Mouse (Mus musculus) cerebellum, adult 9-11 months (tissue): ENCODE results near the gene Tcf20.

Experiments
- DNase-seq: peaks from one replicate; pipeline ENCODE4 v3.0.0; 2022

Gene Tcf20

GRCm38 (mm10) chr15:82922052-82922451 lies 65.6 kb downstream of the Tcf20 start:
- peak; percentile 81 for DNase-seq

- DNase-seq, result no peak
Observed at GRCm38 (mm10) chr15:82921559-82921958, 66.1 kb downstream of the Tcf20 start.

- no peak for DNase-seq
Observed at GRCm38 (mm10) chr15:82920895-82921515, 66.7 kb downstream of the Tcf20 start.

GRCm38 (mm10) chr15:82917965-82918364 lies 69.7 kb downstream of the Tcf20 start:
- no peak for DNase-seq

GRCm38 (mm10) chr15:82917207-82917844 lies 70.3 kb downstream of the Tcf20 start:
- no peak for DNase-seq

GRCm38 (mm10) chr15:82914455-82914854 lies 73.2 kb downstream of the Tcf20 start:
- DNase-seq, result no peak

- DNase-seq, result no peak
Observed at GRCm38 (mm10) chr15:82911965-82912337, 75.7 kb downstream of the Tcf20 start.

GRCm38 (mm10) chr15:82911001-82911964 lies 76.4 kb downstream of the Tcf20 start:
- DNase-seq, result no peak

GRCm38 (mm10) chr15:82910596-82910995 lies 77.1 kb downstream of the Tcf20 start:
- DNase-seq, result peak; percentile 1

GRCm38 (mm10) chr15:82909791-82910190 lies 77.9 kb downstream of the Tcf20 start:
- no peak for DNase-seq

GRCm38 (mm10) chr15:82908521-82908920 lies 79.2 kb downstream of the Tcf20 start:
- no peak for DNase-seq

GRCm38 (mm10) chr15:82907306-82907705 lies 80.4 kb downstream of the Tcf20 start:
- no peak for DNase-seq

- DNase-seq, result no peak
Observed at GRCm38 (mm10) chr15:82906574-82907061, 81.1 kb downstream of the Tcf20 start.

GRCm38 (mm10) chr15:82905431-82906395 lies 82.0 kb downstream of the Tcf20 start:
- DNase-seq, result no peak

- DNase-seq, result no peak
Observed at GRCm38 (mm10) chr15:82904526-82904925, 83.1 kb downstream of the Tcf20 start.

GRCm38 (mm10) chr15:82902521-82902920 lies 85.2 kb downstream of the Tcf20 start:
- no peak for DNase-seq

- no peak for DNase-seq
Observed at GRCm38 (mm10) chr15:82901306-82901705, 86.4 kb downstream of the Tcf20 start.

GRCm38 (mm10) chr15:82900331-82900730 lies 87.3 kb downstream of the Tcf20 start:
- no peak for DNase-seq

GRCm38 (mm10) chr15:82899676-82900301 lies 87.9 kb downstream of the Tcf20 start:
- peak; percentile 82 for DNase-seq

- DNase-seq, result peak; percentile 42
Observed at GRCm38 (mm10) chr15:82898740-82899675, 88.7 kb downstream of the Tcf20 start.
